Mouse (Mus musculus): ENCODE data around the gene Trpm5.
A peak's percentile ranks its signal among the peaks of the same experiment; 100 is the strongest.

DNA sequence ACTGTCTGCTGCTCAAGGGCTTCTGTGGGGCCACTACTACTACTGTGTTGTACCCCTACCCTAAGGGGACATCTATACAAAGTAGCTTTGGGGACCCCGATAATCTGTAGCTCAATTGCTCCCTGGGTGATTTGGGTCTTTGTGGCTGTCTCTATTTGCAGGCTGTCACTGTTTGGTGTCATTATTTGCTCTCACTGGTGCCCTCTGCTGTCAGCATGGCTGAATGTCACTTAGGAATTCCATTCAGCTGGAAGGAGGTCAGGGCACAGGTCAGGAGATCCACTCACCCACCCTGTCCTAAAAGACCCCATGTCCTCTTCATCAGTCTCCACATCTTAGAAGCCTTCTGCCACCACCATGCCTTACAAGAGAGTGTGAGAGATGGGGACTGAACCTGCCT is 44.3 kb upstream of the Trpm5 start:
- peak; percentile 67; the same call in 1 of the 2 replicates for TF ChIP-seq CTCF (IDR thresholded peaks at IDR 0.05; ENCODE audit: extremely low read depth, insufficient read length, insufficient replicate concordance, low read depth, low read length)
- no peak for TF ChIP-seq POLR2A (IDR thresholded peaks at IDR 0.05; ENCODE audit: low read depth, low read length)

Data from small intestine, adult 2 months (tissue).